Mouse (Mus musculus): ENCODE measurements around the gene Pitx3. TPM values are rescaled to one million over a fixed set of nuclear protein-coding genes. Genes with fewer than 3 reads are reported as not detected.

The Pitx3 gene
- not detected in 2 replicates for polyA plus RNA-seq (2012; ENCODE audit: low replicate concordance)

DNA sequence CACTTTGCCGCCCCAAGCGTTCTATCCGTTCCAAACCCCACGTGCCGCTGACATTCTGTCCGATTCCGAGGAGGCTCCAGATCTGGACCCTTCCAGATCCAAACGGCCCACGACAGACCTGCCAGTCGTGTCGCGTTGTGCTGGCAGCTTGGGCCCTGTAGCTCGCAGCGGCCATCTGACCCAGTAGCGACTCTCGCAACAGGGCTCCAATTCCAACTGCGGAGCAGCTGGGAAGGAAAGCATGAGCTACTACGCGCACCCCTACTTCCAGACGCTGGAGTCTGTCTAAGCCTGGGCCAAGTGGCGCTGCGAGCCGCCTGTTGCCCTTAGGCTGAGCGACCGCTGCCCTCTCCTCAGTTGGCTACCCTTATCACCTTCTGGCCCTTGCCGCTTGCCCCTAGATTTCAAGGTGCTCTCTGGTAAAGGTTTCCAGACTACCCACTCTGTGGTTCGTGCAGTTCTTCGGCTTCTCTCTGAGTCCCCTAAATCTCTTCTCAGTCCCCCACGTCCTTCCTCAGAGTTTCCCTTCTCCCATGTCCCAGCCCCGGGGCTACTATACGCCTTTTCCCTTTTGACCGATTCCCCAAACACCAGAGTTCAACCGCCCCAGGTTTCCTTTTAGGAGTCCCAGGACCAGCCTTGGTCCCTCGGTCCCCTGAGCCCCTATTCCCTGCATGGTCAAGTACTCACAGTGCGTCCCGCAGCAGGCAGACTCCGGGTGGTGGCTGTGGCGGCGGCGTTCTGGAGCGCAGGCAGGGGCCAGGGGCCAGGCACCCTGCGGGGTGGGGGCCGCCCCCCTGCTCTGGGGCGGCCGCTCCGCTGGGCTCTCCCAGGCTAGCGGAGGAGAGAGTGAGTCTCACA lies at the start of gene Pitx3:
TSS of gene Pitx3 (minus strand) at position 816 of the 861 bp plus-strand sequence.

DNA sequence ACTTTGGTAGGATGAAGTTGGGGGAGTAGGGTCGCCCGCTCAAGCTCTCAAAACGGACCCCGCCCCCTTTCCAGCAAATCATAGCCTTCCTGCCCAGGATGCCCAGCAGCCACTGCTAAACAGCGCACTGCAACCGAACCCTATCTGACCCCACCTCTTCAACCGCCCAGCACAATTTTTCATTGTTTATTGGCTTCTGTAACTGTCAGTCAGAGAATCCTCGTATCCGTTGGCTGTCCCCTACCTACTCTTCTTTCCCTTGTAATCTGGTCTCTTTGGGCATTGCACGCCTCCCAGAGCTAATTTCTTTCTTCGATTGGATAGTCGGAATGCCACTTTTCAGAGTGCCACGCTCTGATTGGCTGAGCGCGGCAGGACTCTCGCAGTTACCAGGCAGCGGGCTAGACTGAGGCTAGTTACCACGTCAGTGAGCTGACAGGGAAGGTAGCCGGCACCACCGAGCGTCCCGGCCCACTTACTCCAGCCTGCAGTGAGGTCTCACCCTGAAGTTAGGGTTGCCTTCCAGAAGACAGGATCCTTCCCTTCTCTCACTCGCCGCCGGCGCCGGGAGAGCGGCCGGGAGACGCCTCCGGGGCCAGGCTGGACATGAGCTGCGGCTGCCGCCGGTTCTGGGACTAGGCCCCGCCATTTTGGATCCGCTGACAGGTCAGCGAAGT lies 4.1 kb upstream of the Pitx3 start, which contains the start of gene Gbf1:
TSS of gene Gbf1 (plus strand) at position 383 of the 677 bp plus-strand sequence.

DNA sequence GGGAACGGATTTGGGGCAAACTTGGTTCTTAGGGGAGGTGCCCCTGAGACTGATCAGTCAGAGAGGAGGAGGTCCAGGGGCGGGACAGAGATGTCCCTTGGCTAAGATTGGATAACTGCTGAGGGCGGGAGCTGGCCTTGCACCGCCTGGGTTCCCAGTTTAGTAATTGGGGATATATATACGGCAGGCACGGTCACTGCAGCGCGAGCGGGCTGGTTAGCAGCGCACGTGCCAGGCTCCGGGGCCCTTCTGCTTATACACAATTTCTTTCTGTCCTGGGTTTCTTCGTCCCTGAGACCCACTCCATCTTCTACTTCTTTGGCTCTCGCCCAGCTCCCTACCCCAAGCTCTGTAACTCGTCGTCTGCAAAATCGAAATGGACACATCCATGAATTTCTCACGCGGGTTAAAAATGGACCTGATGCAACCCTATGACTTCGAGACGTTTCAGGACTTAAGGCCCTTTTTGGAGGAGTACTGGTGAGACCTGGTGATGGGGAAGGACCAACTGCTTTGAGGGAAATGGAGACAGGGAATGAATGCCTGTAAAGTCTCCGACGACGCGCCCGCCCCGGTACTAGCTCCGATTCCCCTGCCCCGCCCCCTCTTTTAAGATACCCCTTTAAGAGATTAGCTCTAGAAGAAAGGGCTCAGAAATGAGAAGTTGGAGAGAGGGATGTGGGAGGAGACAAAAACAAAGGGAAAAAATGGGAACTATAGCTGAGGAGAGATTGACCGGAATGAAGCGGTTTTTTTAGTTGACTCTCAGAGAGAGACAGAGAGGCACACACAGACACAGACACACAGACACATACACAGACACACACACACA lies 16.2 kb downstream of the Pitx3 start, which contains the start of gene Elovl3:
TSS of gene Elovl3 (plus strand) at position 204 of the 832 bp plus-strand sequence.

Other genes starting within 250 kb of the Pitx3 start
- gene Armh3, start 149.8 kb downstream of the Pitx3 start, polyA plus RNA-seq (2012; ENCODE audit: low replicate concordance): 2.3 and 3.8 TPM in 2 replicates
- gene Hps6, start 144.8 kb downstream of the Pitx3 start, polyA plus RNA-seq (2012; ENCODE audit: low replicate concordance): 19.5 and 24.6 TPM in 2 replicates
- 16.1 and 33.2 TPM in 2 replicates for gene Pprc1, start 103.4 kb downstream of the Pitx3 start, polyA plus RNA-seq (2012; ENCODE audit: low replicate concordance)
- 487 and 962 TPM in 2 replicates for gene Ldb1, start 103.1 kb downstream of the Pitx3 start, polyA plus RNA-seq (2012; ENCODE audit: low replicate concordance)
- gene Nolc1, start 72.5 kb downstream of the Pitx3 start, polyA plus RNA-seq (2012; ENCODE audit: low replicate concordance): 15.6 and 32.4 TPM in 2 replicates
- not detected in 2 replicates for gene Elovl3, start 16.4 kb downstream of the Pitx3 start, polyA plus RNA-seq (2012; ENCODE audit: low replicate concordance)
- 419 and 633 TPM in 2 replicates for gene Gbf1, start 4.2 kb upstream of the Pitx3 start, polyA plus RNA-seq (2012; ENCODE audit: low replicate concordance)
- 225 and 361 TPM in 2 replicates for gene Nfkb2, start 156.0 kb upstream of the Pitx3 start, polyA plus RNA-seq (2012; ENCODE audit: low replicate concordance)
- 1.7 and 2.5 TPM in 2 replicates for gene Psd, start 178.8 kb upstream of the Pitx3 start, polyA plus RNA-seq (2012; ENCODE audit: low replicate concordance)
- gene Fbxl15, start 179.9 kb upstream of the Pitx3 start, polyA plus RNA-seq (2012; ENCODE audit: low replicate concordance): 17.6 and 24.2 TPM in 2 replicates
- 94.2 and 96.3 TPM in 2 replicates for gene Cuedc2, start 190.4 kb upstream of the Pitx3 start, polyA plus RNA-seq (2012; ENCODE audit: low replicate concordance)
- 9.8 and 25.9 TPM in 2 replicates for gene Mfsd13a, start 192.8 kb upstream of the Pitx3 start, polyA plus RNA-seq (2012; ENCODE audit: low replicate concordance)
- 0.34 and 0.75 TPM in 2 replicates for gene 2310034G01Rik, start 202.0 kb upstream of the Pitx3 start, polyA plus RNA-seq (2012; ENCODE audit: low replicate concordance)
- 26.1 and 37.0 TPM in 2 replicates for gene Actr1a, start 247.4 kb upstream of the Pitx3 start, polyA plus RNA-seq (2012; ENCODE audit: low replicate concordance)
- 38.7 and 49.4 TPM in 2 replicates for gene Sufu, start 248.6 kb upstream of the Pitx3 start, polyA plus RNA-seq (2012; ENCODE audit: low replicate concordance)